In the genomic region with DNA sequence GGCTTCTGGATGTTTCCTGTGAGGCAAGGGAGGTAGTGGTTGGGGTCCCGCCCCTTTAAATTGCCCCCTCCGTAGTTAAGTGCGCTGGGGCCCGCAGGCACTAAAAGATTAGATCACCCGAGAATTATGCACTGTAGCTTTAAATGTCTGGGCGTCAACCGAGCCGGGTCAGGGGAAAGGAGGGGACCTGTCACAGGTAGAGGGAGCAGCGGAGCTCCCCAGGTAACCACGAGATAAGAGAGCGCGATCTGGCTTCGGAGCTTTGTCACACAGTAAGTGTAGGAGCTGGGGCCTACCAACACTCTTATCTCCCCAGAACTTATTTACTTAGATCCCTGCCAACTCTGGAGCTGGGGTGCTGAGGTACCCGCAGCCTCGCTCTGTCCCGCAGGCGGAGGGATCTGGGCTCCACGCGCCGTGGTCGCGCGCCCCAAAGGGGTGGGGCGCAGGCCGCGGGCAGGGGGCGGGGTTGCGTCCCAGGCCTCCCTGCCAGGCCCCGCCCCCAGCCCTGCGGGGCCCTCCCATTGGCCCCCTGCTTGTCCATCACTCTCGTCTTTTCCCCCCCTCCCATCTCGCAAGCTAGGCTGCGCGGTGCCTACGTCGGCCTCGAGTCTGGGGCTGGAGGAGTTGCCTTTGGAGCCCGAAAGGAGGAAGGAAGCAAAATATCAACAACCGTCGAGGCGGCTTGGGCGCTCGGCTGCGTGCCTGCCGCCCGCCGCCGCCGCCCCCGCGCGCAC, we compare ENCODE assay signal across 8 mouse cellular contexts. TPM values are rescaled to one million over a fixed set of nuclear protein-coding genes. Genes with fewer than 3 reads are reported as not detected.
DNase-seq lines count a peak whose midpoint lies in the region; ATAC-seq and TF ChIP-seq lines count a peak whose summit lies in the region.

A gene (plus strand): TSS at position 586 of the 737 bp plus-strand sequence.

- peak within 1 kb of the TSS; percentile 99 for H3K27ac ChIP-seq in bone marrow, adult 2 months (ENCODE audit: control insufficient read depth, insufficient read depth, low read depth, low read length, poor library complexity)
- peak within 1 kb of the TSS; percentile 100 for H3K27ac ChIP-seq in embryonic facial prominence, embryonic 15.5 days (replicated peaks)
- peak within 1 kb of the TSS; percentile 97 for H3K27ac ChIP-seq in limb, embryonic 14.5 days (replicated peaks; ENCODE audit: low read depth, low read length)
- peak within 1 kb of the TSS; percentile 95 for H3K27ac ChIP-seq in midbrain, postnatal 0 days (ENCODE audit: low read depth, low read length)

- peak within 1 kb of the TSS; percentile 95 for H3K4me2 ChIP-seq in embryonic facial prominence, embryonic 15.5 days (replicated peaks)
- H3K4me2 ChIP-seq in limb, embryonic 14.5 days (replicated peaks; ENCODE audit: low read depth, low read length, severe bottlenecking), result peak within 1 kb of the TSS; percentile 97
- H3K4me2 ChIP-seq in midbrain, postnatal 0 days (ENCODE audit: low read depth, low read length, poor library complexity, severe bottlenecking), result peak within 1 kb of the TSS; percentile 92

- ATAC-seq in embryonic facial prominence, embryonic 15.5 days (ENCODE audit: insufficient number of reproducible peaks, low FRiP score, low TSS enrichment, low read depth), result peak; percentile 89
- ATAC-seq in limb, embryonic 14.5 days (ENCODE audit: low FRiP score, low read depth), result peak; percentile 89
- peak; percentile 92 for ATAC-seq in midbrain, postnatal 0 days (ENCODE audit: low FRiP score)

- WGBS in bone marrow, adult 2 months, result under 1% methylated on average over 52 of the region's 52 CpGs
- under 1% methylated on average over 51 of the region's 52 CpGs for WGBS in embryonic facial prominence, embryonic 15.5 days
- under 1% methylated on average over 37 of the region's 52 CpGs for WGBS in limb, embryonic 14.5 days
- whole genome bisulfite sequencing in midbrain, postnatal 0 days, result 1% methylated on average over 42 of the region's 52 CpGs

- H3K4me1 ChIP-seq in bone marrow, adult 2 months (ENCODE audit: control insufficient read depth, insufficient read depth, low read length), result peaks cover 13% of the 10 kb centered on the region
- peaks cover 77% of the 10 kb centered on the region for H3K4me1 ChIP-seq in embryonic facial prominence, embryonic 15.5 days
- peaks cover 67% of the 10 kb centered on the region for H3K4me1 ChIP-seq in limb, embryonic 14.5 days (ENCODE audit: control insufficient read depth, insufficient read depth, low read length)
- H3K4me1 ChIP-seq in midbrain, postnatal 0 days (ENCODE audit: insufficient read depth, low read length), result peaks cover 24% of the 10 kb centered on the region; the same call in 1 of the 2 replicates

- H3K4me3 ChIP-seq in bone marrow, adult 2 months (replicated peaks; ENCODE audit: control insufficient read depth, low read depth, low read length), result peak within 1 kb of the TSS; percentile 84
- peak within 1 kb of the TSS; percentile 92 for H3K4me3 ChIP-seq in embryonic facial prominence, embryonic 15.5 days (replicated peaks)
- peak within 1 kb of the TSS; percentile 76 for H3K4me3 ChIP-seq in limb, embryonic 14.5 days (replicated peaks; ENCODE audit: low read length)
- H3K4me3 ChIP-seq in midbrain, postnatal 0 days (ENCODE audit: low read depth, low read length), result peak within 1 kb of the TSS; percentile 90

- TF ChIP-seq CTCF in bone marrow, adult 2 months (IDR thresholded peaks at IDR 0.05; ENCODE audit: control insufficient read depth, insufficient read depth, low read length), result no peak
- TF ChIP-seq CTCF in midbrain, postnatal 0 days (IDR thresholded peaks at IDR 0.05), result peak; percentile 65

- H3K27me3 ChIP-seq in embryonic facial prominence, embryonic 15.5 days, result no peaks in the 10 kb centered on the region
- no peaks in the 10 kb centered on the region for H3K27me3 ChIP-seq in limb, embryonic 14.5 days (ENCODE audit: control insufficient read depth, insufficient read depth, low read length)
- H3K27me3 ChIP-seq in midbrain, postnatal 0 days (ENCODE audit: insufficient read depth, low read length), result peaks cover 5% of the 10 kb centered on the region; the same call in 1 of the 2 replicates

- no peaks in the 10 kb centered on the region for H3K36me3 ChIP-seq in embryonic facial prominence, embryonic 15.5 days
- peaks cover 5% of the 10 kb centered on the region for H3K36me3 ChIP-seq in limb, embryonic 14.5 days (ENCODE audit: control insufficient read depth, insufficient read depth, low read length)
- 0 out of 2 replicates have a peak, but pooled peaks cover 3% of the 10 kb centered on the region for H3K36me3 ChIP-seq in midbrain, postnatal 0 days (ENCODE audit: insufficient read depth, low read length)

- peak; percentile 98 for DNase-seq in 416B (ENCODE audit: low read depth)
- peak; percentile 93 for DNase-seq in heart, adult 8-10 months (ENCODE audit: low spot score)
- peak; percentile 96 for DNase-seq in kidney, adult 9 months
- peak; percentile 95 for DNase-seq in limb, embryonic 14.5 days (ENCODE audit: low spot score)
- DNase-seq in midbrain, postnatal 0 days (ENCODE audit: low spot score), result peak; percentile 98
- peak; percentile 88 to 92 for DNase-seq in spleen, postnatal 14 days (ENCODE audit: low spot score in 2 of 2)

- H3K9ac ChIP-seq in embryonic facial prominence, embryonic 15.5 days, result peak within 1 kb of the TSS; percentile 87
- peak within 1 kb of the TSS; percentile 87 for H3K9ac ChIP-seq in limb, embryonic 14.5 days (ENCODE audit: low read depth, low read length, severe bottlenecking)
- peak within 1 kb of the TSS; percentile 81 for H3K9ac ChIP-seq in midbrain, postnatal 0 days (replicated peaks; ENCODE audit: low read length, poor library complexity, severe bottlenecking)

- H3K9me3 ChIP-seq in embryonic facial prominence, embryonic 15.5 days (replicated peaks), result no peaks in the 10 kb centered on the region
- H3K9me3 ChIP-seq in limb, embryonic 14.5 days (ENCODE audit: control insufficient read depth, low read length), result no peaks in the 10 kb centered on the region
- no peaks in the 10 kb centered on the region for H3K9me3 ChIP-seq in midbrain, postnatal 0 days (ENCODE audit: low read length)

- TF ChIP-seq POLR2A in bone marrow, adult 2 months (IDR thresholded peaks at IDR 0.05; ENCODE audit: borderline replicate concordance, control insufficient read depth, low read depth, low read length), result peak; percentile 86
- TF ChIP-seq POLR2A in limb, embryonic 14.5 days (IDR thresholded peaks at IDR 0.05; ENCODE audit: borderline replicate concordance, extremely low read depth, insufficient read depth, insufficient read length), result peak; percentile 66; the same call in 1 of the 2 replicates

RNA-seq across cellular contexts. Expression of the gene that starts here (rescaled TPM):
- 39.7 and 64.7 TPM in 2 replicates for polyA plus RNA-seq in bone marrow, adult 2 months (2011; ENCODE audit: insufficient read depth, insufficient read length, low replicate concordance, missing spikeins)
- 31.0 and 31.1 TPM in 2 replicates for polyA plus RNA-seq in embryonic facial prominence, embryonic 15.5 days (2015; fragmentation: Nextera tagmentation; extraction: Ambion mirVana)
- 100 to 1,000 TPM; 125 to 139 (median 131) TPM for total RNA-seq in heart, adult 8-10 months (2022)
- polyA plus RNA-seq in limb, embryonic 14.5 days (2012; rRNA removed), result 58.7 and 79.0 TPM in 2 replicates
- 27.4 and 29.6 TPM in 2 replicates for polyA plus RNA-seq in limb, embryonic 14.5 days (2014; fragmentation: Nextera tagmentation; extraction: Ambion mirVana)
- total RNA-seq in midbrain, postnatal 0 days (2014; rRNA removed), result 45.5 and 59.6 TPM in 2 replicates
- 21.5 and 26.1 TPM in 2 replicates for polyA plus RNA-seq in midbrain, postnatal 0 days (2015; fragmentation: Nextera tagmentation; extraction: Ambion mirVana)

Comparison
In these comparisons a context has a peak if more than half of its experiments do, and no peak if none do; other contexts are left out.
1. Peak in every context shown above with its lines: DNase-seq, ATAC-seq, H3K4me3 ChIP-seq and H3K27ac ChIP-seq.